Mouse (Mus musculus) adrenal gland, postnatal 25 days (tissue): ENCODE measurements around the gene Ankrd50. TPM values are rescaled to one million over a fixed set of nuclear protein-coding genes. Genes with fewer than 3 reads are reported as not detected.
A peak's percentile ranks its signal among the peaks of the same experiment; 100 is the strongest.

Experiments used
- DNase-seq: peaks from one replicate; pipeline ENCODE4 v3.0.0; 2021; ENCODE audit warnings: mixed read lengths
- long read RNA-seq: library from polyadenylated mRNA; stranded (forward); transcript quantifications from one replicate; pipeline ENCODE4 v2.0.0, GENCODE M21; 2021
- total RNA-seq: library from RNA; stranded (reverse); gene quantifications from 2 replicates; pipeline ENCODE4 v1.2.3, GENCODE M21; 2021

Gene Ankrd50
- 24.9 and 36.5 TPM in 2 replicates for total RNA-seq
- long read RNA-seq, partial matches to known transcripts = 3 of 8 reads
- long read RNA-seq, other reads (novel, unspliced or antisense) = 2 of 8 reads

- DNase-seq = peak; percentile 99
Observed at GRCm38 (mm10) chr3:38484191-38485106, at the start of gene Ankrd50. Gene Ankrd50, minus strand, starts transcription at chr3:38484844.

- no peak for DNase-seq
Observed at GRCm38 (mm10) chr3:38534245-38534644, 49.6 kb upstream of the Ankrd50 start.

- no peak for DNase-seq
Observed at GRCm38 (mm10) chr3:38520426-38520825, 35.8 kb upstream of the Ankrd50 start.

GRCm38 (mm10) chr3:38519971-38520370 is 35.3 kb upstream of the Ankrd50 start:
- no peak for DNase-seq

GRCm38 (mm10) chr3:38503606-38504005 is 19.0 kb upstream of the Ankrd50 start:
- DNase-seq = no peak

GRCm38 (mm10) chr3:38502156-38502555 is 17.5 kb upstream of the Ankrd50 start:
- DNase-seq = no peak

GRCm38 (mm10) chr3:38501739-38502138 is 17.1 kb upstream of the Ankrd50 start:
- DNase-seq = no peak

- no peak for DNase-seq
Observed at GRCm38 (mm10) chr3:38501316-38501715, 16.7 kb upstream of the Ankrd50 start.

- DNase-seq = no peak
Observed at GRCm38 (mm10) chr3:38498561-38498960, 13.9 kb upstream of the Ankrd50 start.

GRCm38 (mm10) chr3:38496795-38497385 is 12.2 kb upstream of the Ankrd50 start:
- no peak for DNase-seq

- no peak for DNase-seq
Observed at GRCm38 (mm10) chr3:38491702-38492101, 7.1 kb upstream of the Ankrd50 start.

GRCm38 (mm10) chr3:38491236-38491635 is 6.6 kb upstream of the Ankrd50 start:
- DNase-seq = no peak

- no peak for DNase-seq
Observed at GRCm38 (mm10) chr3:38490720-38491119, 6.1 kb upstream of the Ankrd50 start.

GRCm38 (mm10) chr3:38485107-38485545 is 482 bp upstream of the Ankrd50 start:
- no peak for DNase-seq

- no peak for DNase-seq
Observed at GRCm38 (mm10) chr3:38483551-38483950, 1.1 kb downstream of the Ankrd50 start.

GRCm38 (mm10) chr3:38482749-38483148 is 1.9 kb downstream of the Ankrd50 start:
- DNase-seq = peak; percentile 6

GRCm38 (mm10) chr3:38481106-38481505 is 3.5 kb downstream of the Ankrd50 start:
- DNase-seq = no peak

- no peak for DNase-seq
Observed at GRCm38 (mm10) chr3:38477936-38478335, 6.7 kb downstream of the Ankrd50 start.

GRCm38 (mm10) chr3:38475587-38475986 is 9.1 kb downstream of the Ankrd50 start:
- DNase-seq = no peak

GRCm38 (mm10) chr3:38473138-38473537 is 11.5 kb downstream of the Ankrd50 start:
- DNase-seq = no peak

- no peak for DNase-seq
Observed at GRCm38 (mm10) chr3:38471516-38471915, 13.1 kb downstream of the Ankrd50 start.

- no peak for DNase-seq
Observed at GRCm38 (mm10) chr3:38468131-38468530, 16.5 kb downstream of the Ankrd50 start.

GRCm38 (mm10) chr3:38466880-38467405 is 17.7 kb downstream of the Ankrd50 start:
- DNase-seq = no peak
